In genomic region chr10:21520854-21521253, GRCm38 (mm10) we compare ENCODE assay signal across 17 mouse cellular contexts.
"Had no signal": no experiment of that assay in that cellular context is flagged by ENCODE, and none has a peak within 500 bp of the region (broad histone marks: within the 10 kb centered on the region; RNA-seq: fewer than 3 reads in every experiment).

No protein-coding gene starts in this region.

- H3K27me3 ChIP-seq: lung, embryonic 15.5 days; midbrain, embryonic 13.5 days; midbrain, embryonic 15.5 days; neural tube, embryonic 12.5 days; stomach, embryonic 15.5 days had no signal

- ATAC-seq: liver, postnatal 0 days; lung, postnatal 0 days; midbrain, embryonic 13.5 days; midbrain, embryonic 15.5 days had no signal

- H3K36me3 ChIP-seq: lung, embryonic 15.5 days; midbrain, embryonic 13.5 days; midbrain, embryonic 15.5 days; neural tube, embryonic 12.5 days; stomach, embryonic 15.5 days had no signal

- H3K4me1 ChIP-seq: lung, embryonic 15.5 days; megakaryocyte, embryonic 14.5 days; midbrain, embryonic 13.5 days; midbrain, embryonic 15.5 days; neural tube, embryonic 12.5 days; stomach, embryonic 15.5 days had no signal

- H3K9ac ChIP-seq: liver, postnatal 0 days; lung, embryonic 15.5 days; midbrain, embryonic 13.5 days; midbrain, embryonic 15.5 days; neural tube, embryonic 12.5 days; stomach, embryonic 15.5 days had no signal

- H3K9me3 ChIP-seq: lung, embryonic 15.5 days; midbrain, embryonic 13.5 days; midbrain, embryonic 15.5 days; neural tube, embryonic 12.5 days; stomach, embryonic 15.5 days had no signal

- H3K27ac ChIP-seq: lung, embryonic 15.5 days; macrophage; midbrain, embryonic 13.5 days; midbrain, embryonic 15.5 days; neural tube, embryonic 12.5 days; stomach, embryonic 15.5 days had no signal

- DNase-seq: liver, postnatal 0 days; lung, adult 2 months; lung, postnatal 14 days; lung, postnatal 36 days; right cerebral cortex, postnatal 25 days; thymus, adult 18-20 months; thymus, postnatal 14 days; thymus, postnatal 36 days had no signal

- H3K4me2 ChIP-seq: lung, embryonic 15.5 days; midbrain, embryonic 11.5 days; midbrain, embryonic 13.5 days; midbrain, embryonic 15.5 days; neural tube, embryonic 12.5 days; stomach, embryonic 15.5 days had no signal

- H3K4me3 ChIP-seq: lung, embryonic 15.5 days; megakaryocyte, embryonic 14.5 days; midbrain, embryonic 13.5 days; midbrain, embryonic 15.5 days; neural tube, embryonic 12.5 days; stomach, embryonic 15.5 days had no signal
